Mouse (Mus musculus) lung, adult 2 months (tissue): ENCODE measurements around the gene Arpp21.

Experiments used
- CTCF ChIP-seq: fragments of 200-500 bp; IDR thresholded peaks from 2 replicates; pipeline ENCODE4 v1.5.1; 2011; ENCODE audit warnings: mild to moderate bottlenecking, low read length, control low read depth; ENCODE audit not compliant: insufficient read depth
- POLR2A ChIP-seq: fragments of 200-500 bp; IDR thresholded peaks from 2 replicates; pipeline ENCODE4 v1.6.1; 2011; ENCODE audit warnings: low read depth, mild to moderate bottlenecking, control low read depth, low read length, borderline replicate concordance; ENCODE audit errors: extremely low read depth

GRCm38 (mm10) chr9:112037732-112038131 lies 198.0 kb downstream of the Arpp21 start:
- TF ChIP-seq CTCF (no peak), POLR2A (no peak)
